Mouse (Mus musculus): ENCODE measurements at regions not wholly inside any gene's neighbourhood (a gene's known extent, or its start where the extent isn't known, plus 50 kb on each side); places are given as distances from the start of the nearest gene placed in this dataset.

DNA sequence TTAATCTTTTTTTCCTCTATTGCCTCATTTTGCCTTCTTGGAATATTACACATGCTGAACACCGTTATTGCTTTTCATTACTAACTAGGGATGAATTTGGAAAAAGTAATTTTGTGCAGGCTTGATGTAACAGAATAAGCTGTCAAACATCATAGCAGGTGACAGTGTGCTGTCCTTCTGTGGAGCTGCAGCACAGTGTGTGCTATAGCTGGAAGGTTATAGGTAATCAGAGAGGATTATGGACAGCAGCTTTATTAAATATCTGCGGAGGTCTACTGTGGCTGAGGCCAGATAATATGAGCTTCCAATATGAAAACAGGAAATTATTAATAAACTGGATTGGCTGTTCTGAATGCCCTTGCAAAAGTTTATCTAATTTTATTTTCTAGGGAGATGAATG is 431.9 kb downstream of the Gm8797 start:
- TF ChIP-seq CTCF (IDR thresholded peaks at IDR 0.05; ENCODE audit: extremely low read depth, insufficient read depth, low read length) (no peak), POLR2A (IDR thresholded peaks at IDR 0.05; ENCODE audit: extremely low read depth, insufficient read depth, low read length) (no peak)
